Mouse (Mus musculus) limb, embryonic 11.5 days (tissue): ENCODE measurements around the gene Nckap5l. TPM values are rescaled to one million over a fixed set of nuclear protein-coding genes. Genes with fewer than 3 reads are reported as not detected.

ENCODE experiments used
- ATAC-seq: fragments of 200-750 bp; cut with Nextera tagmentation; 2 replicates; pipeline ENCODE4 v1.8.0; 2017; ENCODE audit warnings: low read depth; ENCODE audit not compliant: insufficient number of reproducible peaks, low FRiP score, low TSS enrichment
- DNase-seq: peaks from one replicate; pipeline ENCODE4 v3.0.0-alpha.2; 2015; ENCODE audit warnings: low spot score
- H3K27ac ChIP-seq: fragments of 300-500 bp; sonication (generic); replicated peaks from 2 replicates; pipeline ENCODE4 v1.5.1; 2014; ENCODE audit warnings: low read depth, mild to moderate bottlenecking, low read length
- H3K27me3 ChIP-seq: fragments of 300-500 bp; sonication (generic); 2 replicates; pipeline ENCODE4 v1.6.1; 2014; ENCODE audit warnings: mild to moderate bottlenecking, low read length, mixed read lengths; ENCODE audit not compliant: control insufficient read depth, insufficient read depth
- H3K36me3 ChIP-seq: fragments of 300-500 bp; sonication (generic); 2 replicates; pipeline ENCODE4 v1.6.1; 2014; ENCODE audit warnings: mild to moderate bottlenecking, low read length, moderate library complexity, mixed read lengths; ENCODE audit not compliant: control insufficient read depth, insufficient read depth
- H3K4me1 ChIP-seq: fragments of 300-500 bp; sonication (generic); 2 replicates; pipeline ENCODE4 v1.6.1; 2014; ENCODE audit warnings: low read length, mixed read lengths; ENCODE audit not compliant: control insufficient read depth, insufficient read depth
- H3K4me2 ChIP-seq: fragments of 300-500 bp; sonication (generic); 2 replicates; pipeline ENCODE4 v1.6.1; 2014; ENCODE audit warnings: low read depth, mild to moderate bottlenecking, moderate library complexity; ENCODE audit not compliant: severe bottlenecking
- H3K4me3 ChIP-seq: fragments of 300-500 bp; sonication (generic); 2 replicates; pipeline ENCODE4 v1.5.1; 2014; ENCODE audit warnings: low read depth, low read length
- H3K9ac ChIP-seq: fragments of 300-500 bp; sonication (generic); 2 replicates; pipeline ENCODE4 v1.6.1; 2014; ENCODE audit warnings: mild to moderate bottlenecking, low read length
- H3K9me3 ChIP-seq: fragments of 300-500 bp; sonication (generic); 2 replicates; pipeline ENCODE4 v1.6.1; 2016; ENCODE audit warnings: low read length; ENCODE audit not compliant: control insufficient read depth
- WGBS: fragments of 180-500 bp; shearing (Covaris S2); extraction: QIAGEN DNeasy Blood & Tissue Kit; methylation state at CpG from one replicate; pipeline ENCODE4 v1.1.7; 2014; 5-methylcytosine and 5-hydroxymethylcytosine counted together
- polyA plus RNA-seq: library from polyadenylated mRNA; unstranded; fragments of >200 nt; fragmentation: Nextera tagmentation; extraction: Ambion mirVana; gene quantifications from 2 replicates; pipeline ENCODE4 v1.2.1, GENCODE M21; 2014

The Nckap5l gene
- polyA plus RNA-seq, 1 experiment from 2014 or later = 14.2 TPM

DNA sequence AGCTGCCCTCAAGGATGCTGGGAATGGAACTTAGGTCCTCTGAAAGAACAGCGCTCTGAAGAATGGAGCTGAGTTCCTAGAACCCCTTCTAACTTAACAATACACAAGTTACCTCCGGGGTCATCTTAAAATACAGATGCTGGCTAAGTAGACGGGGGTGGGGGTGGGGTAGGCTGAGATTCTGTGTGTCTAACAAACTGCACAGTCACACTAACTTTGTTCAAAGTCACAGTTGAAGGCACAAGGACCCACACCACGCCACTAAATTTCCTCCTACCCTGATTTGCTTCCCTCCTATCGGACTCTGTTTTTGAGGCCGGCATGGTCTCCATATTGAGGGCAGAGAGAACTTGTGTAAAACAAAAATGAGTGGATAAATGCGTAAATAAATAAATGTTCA is 15.4 kb upstream of the Nckap5l start:
- H3K36me3 ChIP-seq = peaks cover 4% of the 10 kb centered on the region; the same call in 1 of the 2 replicates
- H3K27ac ChIP-seq = no peak overlapping the region
- no peaks in the 10 kb centered on the region; the same call in 1 of the 2 replicates for H3K9me3 ChIP-seq
- no peak for ATAC-seq
- H3K4me1 ChIP-seq = no peaks in the 10 kb centered on the region
- DNase-seq = no peak
- H3K27me3 ChIP-seq = no peaks in the 10 kb centered on the region
- no peak overlapping the region for H3K4me2 ChIP-seq
- 92% methylated on average over 7 of the region's 7 CpGs for WGBS
- H3K4me3 ChIP-seq = no peak overlapping the region
- no peak overlapping the region for H3K9ac ChIP-seq

DNA sequence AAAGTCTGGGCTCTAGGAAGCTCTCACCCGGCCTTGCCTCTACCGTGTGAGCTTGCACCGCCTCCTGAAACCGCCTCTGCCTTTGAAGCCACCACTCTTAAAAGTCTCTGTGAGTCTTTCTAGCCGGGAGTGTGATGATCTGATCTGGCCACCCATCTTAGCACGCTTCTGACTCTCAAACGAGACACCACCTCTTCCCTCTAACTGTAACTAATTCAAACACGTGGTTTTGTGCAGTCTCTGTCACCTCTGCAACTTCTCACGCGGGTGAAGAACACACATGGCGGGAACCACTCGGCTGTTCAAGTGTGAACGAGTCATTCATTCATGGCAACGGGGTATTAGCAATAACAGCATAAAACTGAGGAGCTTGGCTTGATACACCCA is 14.1 kb upstream of the Nckap5l start:
- Histone ChIP-seq H3K4me1 (no peaks in the 10 kb centered on the region), H3K4me2 (no peak overlapping the region), H3K4me3 (no peak overlapping the region), H3K27ac (no peak overlapping the region), H3K9ac (no peak overlapping the region), H3K36me3 (peaks cover 4% of the 10 kb centered on the region; the same call in 1 of the 2 replicates), H3K27me3 (no peaks in the 10 kb centered on the region), H3K9me3 (no peaks in the 10 kb centered on the region; the same call in 1 of the 2 replicates)
- WGBS = 74% methylated on average over 14 of the region's 14 CpGs
- DNase-seq (no peak), ATAC-seq (no peak)

DNA sequence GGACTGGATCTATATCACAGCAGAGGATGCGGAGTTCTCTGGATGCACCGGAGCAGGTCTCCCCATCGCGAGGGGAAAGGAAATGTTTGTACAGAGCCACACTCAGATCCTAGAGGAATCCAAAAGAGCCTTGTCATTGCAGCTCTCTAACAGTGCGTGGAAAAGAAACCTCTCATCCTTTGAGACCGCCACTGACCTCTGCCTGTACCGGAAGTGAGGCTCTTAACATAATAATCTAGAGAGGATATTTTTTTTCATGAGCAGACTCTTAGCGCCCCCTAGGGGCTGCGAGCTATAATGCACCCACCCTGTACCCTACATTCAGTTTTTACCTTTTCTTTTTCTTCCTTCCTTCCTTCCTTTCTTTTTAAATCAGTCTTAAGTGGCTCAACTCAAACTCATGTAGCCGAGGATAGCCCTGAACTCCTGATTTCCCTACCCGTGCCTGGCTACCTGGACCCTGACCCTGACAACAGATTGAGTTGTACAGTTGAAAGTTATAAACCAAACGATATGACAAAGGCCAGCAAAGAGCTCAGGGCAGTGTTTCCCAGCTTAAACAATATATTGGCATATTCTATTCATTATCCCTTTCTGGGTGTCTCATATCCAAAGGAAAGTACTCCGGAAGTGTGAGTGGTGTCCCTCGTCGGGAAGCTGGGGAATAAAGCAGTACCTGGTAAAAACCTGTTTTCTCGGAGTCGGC is 13.6 kb upstream of the Nckap5l start:
- no peaks in the 10 kb centered on the region for H3K27me3 ChIP-seq
- 69% methylated on average over 17 of the region's 17 CpGs for WGBS
- peaks cover 4% of the 10 kb centered on the region; the same call in 1 of the 2 replicates for H3K36me3 ChIP-seq
- H3K4me2 ChIP-seq = no peak overlapping the region
- no peak overlapping the region for H3K27ac ChIP-seq
- DNase-seq (peak; percentile 61), ATAC-seq (no peak)
- no peak overlapping the region for H3K9ac ChIP-seq
- H3K4me1 ChIP-seq = no peaks in the 10 kb centered on the region
- no peaks in the 10 kb centered on the region; the same call in 1 of the 2 replicates for H3K9me3 ChIP-seq
- H3K4me3 ChIP-seq = no peak overlapping the region

DNA sequence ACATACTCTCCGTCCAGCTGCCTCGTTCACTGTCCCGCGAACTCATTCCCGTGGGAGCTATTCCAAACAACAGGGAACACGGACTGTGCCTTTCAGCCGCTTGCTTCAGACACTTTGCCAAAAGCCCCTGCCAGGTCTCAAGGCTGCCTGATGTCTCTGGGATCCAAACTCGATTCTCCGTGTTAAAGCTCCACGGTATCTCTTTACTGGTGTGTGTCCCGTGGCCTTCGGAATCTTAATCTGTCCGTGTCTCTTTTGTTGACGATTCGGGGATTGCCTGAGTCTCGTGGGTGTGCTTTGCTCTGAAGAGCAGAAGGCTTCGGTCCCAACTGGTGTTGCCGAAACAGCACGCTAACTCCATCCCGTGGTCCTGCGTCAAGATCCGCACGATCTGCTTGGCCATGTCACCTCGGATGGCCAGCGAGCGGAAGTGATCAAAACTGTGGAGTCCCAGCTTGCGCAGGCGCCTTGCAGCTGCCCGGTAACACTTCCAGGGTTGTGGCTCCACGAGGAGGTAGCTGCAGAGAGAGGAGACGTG is 12.7 kb upstream of the Nckap5l start:
- Histone ChIP-seq H3K9me3 (no peaks in the 10 kb centered on the region; the same call in 1 of the 2 replicates), H3K4me2 (no peak overlapping the region; the same call in 1 of the 2 replicates), H3K4me1 (no peaks in the 10 kb centered on the region), H3K36me3 (peaks cover 4% of the 10 kb centered on the region; the same call in 1 of the 2 replicates), H3K9ac (no peak overlapping the region), H3K27me3 (no peaks in the 10 kb centered on the region), H3K27ac (no peak overlapping the region), H3K4me3 (no peak overlapping the region)
- DNase-seq = no peak
- no peak for ATAC-seq
- 95% methylated on average over 31 of the region's 31 CpGs for WGBS

DNA sequence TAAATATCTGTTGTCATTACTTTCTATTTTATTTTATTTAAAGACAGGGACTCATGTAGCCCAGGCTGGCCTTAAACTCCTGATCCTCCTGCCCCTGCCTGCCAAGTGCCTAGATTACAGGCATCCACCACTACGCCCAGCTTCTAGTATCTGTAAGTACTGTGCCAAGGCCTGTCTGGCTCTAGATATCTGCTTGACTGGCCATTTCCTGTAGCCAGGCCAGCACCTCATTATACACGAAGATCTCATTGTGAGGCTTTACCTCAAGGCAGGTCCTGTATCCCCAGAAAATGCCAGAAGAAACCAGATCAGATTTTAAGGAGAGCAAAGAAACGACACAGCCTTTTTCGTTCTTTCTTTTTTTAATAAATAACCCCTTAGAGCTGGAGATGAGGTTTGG is 12.2 kb upstream of the Nckap5l start:
- no peak for ATAC-seq
- H3K4me2 ChIP-seq = no peak overlapping the region
- WGBS = 95% methylated on average over 4 of the region's 4 CpGs
- H3K27ac ChIP-seq = no peak overlapping the region
- no peaks in the 10 kb centered on the region for H3K27me3 ChIP-seq
- no peaks in the 10 kb centered on the region; the same call in 1 of the 2 replicates for H3K9me3 ChIP-seq
- no peaks in the 10 kb centered on the region for H3K4me1 ChIP-seq
- DNase-seq = no peak
- no peak overlapping the region for H3K9ac ChIP-seq
- peaks cover 4% of the 10 kb centered on the region; the same call in 1 of the 2 replicates for H3K36me3 ChIP-seq
- H3K4me3 ChIP-seq = no peak overlapping the region

DNA sequence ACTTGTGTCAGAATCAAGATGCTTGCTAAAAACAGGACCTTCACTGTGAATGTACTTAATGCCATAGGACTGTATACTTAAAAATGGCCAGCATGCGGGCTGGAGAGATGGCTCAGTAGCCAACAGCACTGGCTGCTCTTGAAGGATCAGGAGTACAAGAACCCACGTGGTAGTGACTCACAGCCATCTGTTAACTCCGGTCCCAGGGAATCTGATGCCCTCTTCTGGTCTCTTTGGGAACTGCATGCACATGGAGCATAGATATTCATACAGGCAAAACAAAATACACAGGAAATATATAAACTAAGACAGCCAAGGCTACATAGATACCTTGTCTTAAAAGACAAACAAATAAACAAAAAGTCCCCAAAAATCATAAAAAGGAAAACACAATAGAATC is 11.5 kb upstream of the Nckap5l start:
- Histone ChIP-seq H3K4me2 (no peak overlapping the region), H3K9ac (no peak overlapping the region), H3K36me3 (peaks cover 4% of the 10 kb centered on the region; the same call in 1 of the 2 replicates), H3K4me1 (no peaks in the 10 kb centered on the region), H3K9me3 (no peaks in the 10 kb centered on the region; the same call in 1 of the 2 replicates), H3K27ac (no peak overlapping the region), H3K27me3 (no peaks in the 10 kb centered on the region), H3K4me3 (no peak overlapping the region)
- DNase-seq (peak; percentile 77), ATAC-seq (no peak)
- WGBS = 49% methylated on average over 3 of the region's 3 CpGs

DNA sequence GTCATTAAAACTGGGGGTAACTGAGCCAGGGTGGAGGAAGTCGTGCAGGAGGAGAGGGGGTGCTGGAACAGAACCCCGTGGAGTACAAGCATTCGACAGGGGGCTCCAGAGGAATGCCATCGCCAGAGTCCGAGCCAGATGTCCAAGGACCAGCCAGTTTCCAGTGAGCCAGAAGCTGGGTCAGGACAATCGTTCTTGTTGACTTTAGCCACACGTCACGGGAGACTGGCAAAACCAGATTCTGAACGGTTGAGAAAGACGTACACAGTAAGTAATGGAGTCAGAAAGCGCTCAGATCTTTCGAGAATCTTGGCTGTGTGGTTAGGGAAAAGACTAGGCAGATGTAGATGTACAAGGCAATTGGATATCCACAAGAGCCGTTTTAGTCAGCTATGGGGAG is 5.6 kb upstream of the Nckap5l start:
- Histone ChIP-seq H3K4me1 (peaks cover 6% of the 10 kb centered on the region; the same call in 1 of the 2 replicates), H3K9me3 (no peaks in the 10 kb centered on the region), H3K4me2 (no peak overlapping the region), H3K27ac (no peak overlapping the region), H3K27me3 (no peaks in the 10 kb centered on the region), H3K4me3 (no peak overlapping the region), H3K36me3 (no peaks in the 10 kb centered on the region), H3K9ac (no peak overlapping the region)
- no peak for DNase-seq
- no peak for ATAC-seq
- WGBS = 79% methylated on average over 13 of the region's 13 CpGs

DNA sequence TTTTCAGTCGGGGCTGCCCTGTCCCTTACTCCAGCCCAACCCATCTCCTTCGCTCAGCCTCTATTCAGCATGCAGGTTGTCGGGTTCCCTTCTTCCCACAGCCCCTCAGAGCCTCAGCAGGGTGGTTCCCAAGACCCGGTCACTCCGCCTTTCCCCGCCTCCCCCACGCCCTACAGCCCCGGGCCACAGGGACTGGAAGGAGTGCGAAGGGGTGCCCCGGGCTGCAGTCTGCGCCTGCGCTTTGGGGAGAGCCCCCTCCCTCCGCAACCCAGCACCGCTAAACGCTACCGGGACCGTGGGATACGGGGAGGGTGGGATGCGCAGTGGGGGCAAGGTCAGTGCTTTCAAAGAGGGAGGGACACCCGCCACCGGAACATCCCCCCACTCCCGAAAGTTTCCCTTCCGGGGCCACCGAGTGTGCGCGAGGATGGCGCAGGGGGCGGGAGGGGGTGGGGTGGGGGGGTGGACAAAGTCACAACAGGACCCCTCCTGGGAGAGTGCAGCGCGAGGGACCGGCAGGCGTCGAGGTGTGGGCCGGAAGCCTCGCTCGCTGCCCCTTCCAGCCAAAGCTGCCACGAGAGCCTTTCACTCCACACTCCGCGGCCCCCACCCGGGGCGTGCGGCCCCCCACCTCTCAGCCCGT is 464 bp downstream of the Nckap5l start:
- no peaks in the 10 kb centered on the region for H3K27me3 ChIP-seq
- peaks cover 23% of the 10 kb centered on the region for H3K4me1 ChIP-seq
- no peaks in the 10 kb centered on the region for H3K36me3 ChIP-seq
- H3K9me3 ChIP-seq = no peaks in the 10 kb centered on the region
- ATAC-seq (peak; percentile 67), DNase-seq (peak; percentile 79)
- peak overlapping the region; percentile 85 for H3K27ac ChIP-seq
- H3K9ac ChIP-seq = peak overlapping the region; percentile 78
- under 1% methylated on average over 40 of the region's 43 CpGs for WGBS
- H3K4me2 ChIP-seq = peak overlapping the region; percentile 68
- peak overlapping the region; percentile 88 for H3K4me3 ChIP-seq
